Mouse (Mus musculus) megakaryocyte, embryonic 14.5 days (primary cell): Measurements from ENCODE around the gene Lrrc42.

ENCODE experiments used
- FLI1 ChIP-seq: IDR thresholded peaks from 2 replicates; pipeline ENCODE4 v1.6.1; 2012; ENCODE audit warnings: low read length, inconsistent platforms, mixed read lengths
- GATA1 ChIP-seq: IDR thresholded peaks from 3 replicates; pipeline ENCODE4 v1.6.1; 2012; ENCODE audit warnings: mixed read lengths, low read length, inconsistent platforms, borderline replicate concordance

- TF ChIP-seq GATA1 (no peak), FLI1 (no peak)
Measured at GRCm38 (mm10) chr4:107245368-107245767, 8.0 kb downstream of the Lrrc42 start.
